Mouse (Mus musculus) liver, adult 2 months (tissue): ENCODE data around the gene Arsj.

Source experiments
- CTCF ChIP-seq: fragments of 200-500 bp; IDR thresholded peaks from 2 replicates; pipeline ENCODE4 v1.5.1; 2011; ENCODE audit warnings: low read depth, low read length, control low read depth
- POLR2A ChIP-seq: fragments of 200-500 bp; IDR thresholded peaks from 2 replicates; pipeline ENCODE4 v1.6.1; 2011; ENCODE audit warnings: low read length, control low read depth; ENCODE audit not compliant: insufficient read depth; ENCODE audit errors: extremely low read depth

DNA sequence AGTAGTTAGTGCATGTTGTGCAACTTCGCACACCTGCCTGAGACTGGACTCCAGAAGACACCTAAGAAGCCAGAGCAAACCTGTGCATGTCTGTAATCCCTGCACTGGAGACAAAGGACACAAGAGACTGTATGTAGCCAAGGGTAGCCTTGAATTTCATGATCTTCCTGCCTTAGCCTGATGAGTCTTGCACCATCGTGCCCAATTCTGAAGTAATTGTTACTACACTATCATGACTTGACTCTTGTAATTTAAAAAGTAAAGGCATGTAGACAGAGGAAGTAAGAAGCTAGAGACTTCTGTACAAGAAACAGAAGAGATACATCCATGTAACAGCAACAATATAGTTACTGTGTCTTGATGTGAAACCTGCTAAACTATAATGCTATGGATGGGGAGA is 40.7 kb downstream of the Arsj start:
- no peak for TF ChIP-seq CTCF
- TF ChIP-seq POLR2A = no peak
